11 mouse cellular contexts compared by ENCODE assay signal in genomic region chr13:45455862-45456192, GRCm38 (mm10). TPM values are rescaled to one million over a fixed set of nuclear protein-coding genes. Genes with fewer than 3 reads are reported as not detected.
DNase-seq lines count a peak whose midpoint lies in the region; ATAC-seq and TF ChIP-seq lines count a peak whose summit lies in the region.
"Had no signal": no experiment of that assay in that cellular context is flagged by ENCODE, and none has a peak within 500 bp of the region (broad histone marks: within the 10 kb centered on the region; RNA-seq: fewer than 3 reads in every experiment).

No protein-coding gene starts in this region.

- WGBS in kidney, postnatal 0 days = 30% methylated on average over 2 of the region's 2 CpGs
- WGBS in embryonic facial prominence, embryonic 15.5 days = 60% methylated on average over 2 of the region's 2 CpGs
- 82% methylated on average over 2 of the region's 2 CpGs for WGBS in limb, embryonic 10.5 days
- 62% methylated on average over 2 of the region's 2 CpGs for WGBS in neural tube, embryonic 15.5 days

- no peaks in the 10 kb centered on the region for H3K9me3 ChIP-seq in kidney, postnatal 0 days (replicated peaks; ENCODE audit: low read length)
- no peaks in the 10 kb centered on the region for H3K9me3 ChIP-seq in embryonic facial prominence, embryonic 15.5 days (replicated peaks)
- H3K9me3 ChIP-seq in limb, embryonic 10.5 days (replicated peaks) = no peaks in the 10 kb centered on the region
- H3K9me3 ChIP-seq in neural tube, embryonic 15.5 days (replicated peaks) = no peaks in the 10 kb centered on the region
- H3K9me3 ChIP-seq: G1E; midbrain, embryonic 15.5 days had no signal

- H3K4me1 ChIP-seq in kidney, postnatal 0 days (replicated peaks; ENCODE audit: insufficient read depth, low read length) = peaks cover 36% of the 10 kb centered on the region
- H3K4me1 ChIP-seq in embryonic facial prominence, embryonic 15.5 days = peaks cover 17% of the 10 kb centered on the region
- H3K4me1 ChIP-seq in limb, embryonic 10.5 days = peaks cover 40% of the 10 kb centered on the region
- peaks cover 15% of the 10 kb centered on the region for H3K4me1 ChIP-seq in neural tube, embryonic 15.5 days

- DNase-seq in kidney, postnatal 0 days (ENCODE audit: low spot score) = no peak
- no peak for DNase-seq in kidney, postnatal 36 days
- no peak for DNase-seq in limb, embryonic 10.5 days (ENCODE audit: low spot score)
- no peak for DNase-seq in ovary, adult 18-20 months (ENCODE audit: low spot score)
- no peak for DNase-seq in Muller cell, postnatal 12 days (ENCODE audit: inconsistent ontology term)
- DNase-seq: gastrocnemius, postnatal 14 days; right cerebral cortex, postnatal 14 days had no signal

- peak overlapping the region; percentile 78 for H3K27ac ChIP-seq in kidney, postnatal 0 days
- peak overlapping the region; percentile 71; the same call in 1 of the 2 replicates for H3K27ac ChIP-seq in embryonic facial prominence, embryonic 15.5 days (replicated peaks)
- peak overlapping the region; percentile 83 for H3K27ac ChIP-seq in limb, embryonic 10.5 days
- H3K27ac ChIP-seq in neural tube, embryonic 15.5 days (replicated peaks) = peak overlapping the region; percentile 28; the same call in 1 of the 2 replicates
- H3K27ac ChIP-seq: midbrain, embryonic 15.5 days had no signal

- H3K9ac ChIP-seq in kidney, postnatal 0 days (ENCODE audit: low read depth, low read length) = no peak overlapping the region
- no peak overlapping the region for H3K9ac ChIP-seq in embryonic facial prominence, embryonic 15.5 days
- no peak overlapping the region for H3K9ac ChIP-seq in neural tube, embryonic 15.5 days (replicated peaks)
- H3K9ac ChIP-seq: midbrain, embryonic 15.5 days had no signal

- ATAC-seq in kidney, postnatal 0 days (replicated peaks; ENCODE audit: low FRiP score, low read depth) = no peak
- ATAC-seq in embryonic facial prominence, embryonic 15.5 days (ENCODE audit: insufficient number of reproducible peaks, low FRiP score, low TSS enrichment, low read depth) = no peak
- no peak for ATAC-seq in neural tube, embryonic 15.5 days (ENCODE audit: low FRiP score)
- ATAC-seq: midbrain, embryonic 15.5 days had no signal

- no peak overlapping the region for H3K4me3 ChIP-seq in kidney, postnatal 0 days (replicated peaks; ENCODE audit: low read depth, low read length)
- no peak overlapping the region for H3K4me3 ChIP-seq in embryonic facial prominence, embryonic 15.5 days (replicated peaks)
- no peak overlapping the region for H3K4me3 ChIP-seq in limb, embryonic 10.5 days
- no peak overlapping the region for H3K4me3 ChIP-seq in neural tube, embryonic 15.5 days (replicated peaks)
- H3K4me3 ChIP-seq: midbrain, embryonic 15.5 days had no signal

- no peaks in the 10 kb centered on the region for H3K27me3 ChIP-seq in kidney, postnatal 0 days (ENCODE audit: insufficient read depth, low read length)
- no peaks in the 10 kb centered on the region for H3K27me3 ChIP-seq in embryonic facial prominence, embryonic 15.5 days
- H3K27me3 ChIP-seq in limb, embryonic 10.5 days (ENCODE audit: low read depth, poor library complexity, severe bottlenecking) = no peaks in the 10 kb centered on the region
- no peaks in the 10 kb centered on the region for H3K27me3 ChIP-seq in neural tube, embryonic 15.5 days (replicated peaks)
- H3K27me3 ChIP-seq: midbrain, embryonic 15.5 days had no signal

- H3K4me2 ChIP-seq in kidney, postnatal 0 days (ENCODE audit: low read length) = no peak overlapping the region
- H3K4me2 ChIP-seq in embryonic facial prominence, embryonic 15.5 days (replicated peaks) = no peak overlapping the region
- no peak overlapping the region for H3K4me2 ChIP-seq in neural tube, embryonic 15.5 days
- H3K4me2 ChIP-seq: midbrain, embryonic 15.5 days had no signal

- H3K36me3 ChIP-seq in kidney, postnatal 0 days (ENCODE audit: insufficient read depth, low read length) = no peaks in the 10 kb centered on the region
- H3K36me3 ChIP-seq in embryonic facial prominence, embryonic 15.5 days = no peaks in the 10 kb centered on the region
- H3K36me3 ChIP-seq in limb, embryonic 10.5 days = no peaks in the 10 kb centered on the region
- no peaks in the 10 kb centered on the region for H3K36me3 ChIP-seq in neural tube, embryonic 15.5 days
- H3K36me3 ChIP-seq: G1E; midbrain, embryonic 15.5 days had no signal

- TF ChIP-seq CTCF in kidney, postnatal 0 days (IDR thresholded peaks at IDR 0.05; ENCODE audit: low read depth) = no peak

RNA-seq across cellular contexts. Expression of gene Gmpr, which starts 51.4 kb away (rescaled TPM):
- polyA plus RNA-seq in kidney, postnatal 0 days (2015; fragmentation: Nextera tagmentation; extraction: Ambion mirVana) = 72.5 and 79.0 TPM in 2 replicates
- 39.3 and 39.6 TPM in 2 replicates for polyA plus RNA-seq in embryonic facial prominence, embryonic 15.5 days (2015; fragmentation: Nextera tagmentation; extraction: Ambion mirVana)
- polyA plus RNA-seq in limb, embryonic 10.5 days (2016; fragmentation: Nextera tagmentation; extraction: Ambion mirVana) = 25.2 and 27.8 TPM in 2 replicates
- polyA plus RNA-seq in neural tube, embryonic 15.5 days (2015; fragmentation: Nextera tagmentation; extraction: Ambion mirVana) = 49.8 and 64.3 TPM in 2 replicates

Comparison
In these comparisons a context has a peak if more than half of its experiments do, and no peak if none do; other contexts are left out.
1. H3K27ac ChIP-seq: peak in every context shown above with its lines; median percentile 83 in limb, embryonic 10.5 days; 78 in kidney, postnatal 0 days; 71 in embryonic facial prominence, embryonic 15.5 days; 28 in neural tube, embryonic 15.5 days.